Mouse (Mus musculus) C2C12 (cell line): ENCODE measurements around the gene Gdi1.

ENCODE experiments used
- CTCF ChIP-seq: IDR thresholded peaks from one replicate; pipeline ENCODE4 v1.5.1; 2011; ENCODE audit not compliant: control insufficient read depth, insufficient read depth, insufficient read length
- FOSL1 ChIP-seq: IDR thresholded peaks from one replicate; pipeline ENCODE4 v1.8.0; 2011; ENCODE audit warnings: mild to moderate bottlenecking, low read length; ENCODE audit not compliant: poor library complexity, insufficient read depth, severe bottlenecking

DNA sequence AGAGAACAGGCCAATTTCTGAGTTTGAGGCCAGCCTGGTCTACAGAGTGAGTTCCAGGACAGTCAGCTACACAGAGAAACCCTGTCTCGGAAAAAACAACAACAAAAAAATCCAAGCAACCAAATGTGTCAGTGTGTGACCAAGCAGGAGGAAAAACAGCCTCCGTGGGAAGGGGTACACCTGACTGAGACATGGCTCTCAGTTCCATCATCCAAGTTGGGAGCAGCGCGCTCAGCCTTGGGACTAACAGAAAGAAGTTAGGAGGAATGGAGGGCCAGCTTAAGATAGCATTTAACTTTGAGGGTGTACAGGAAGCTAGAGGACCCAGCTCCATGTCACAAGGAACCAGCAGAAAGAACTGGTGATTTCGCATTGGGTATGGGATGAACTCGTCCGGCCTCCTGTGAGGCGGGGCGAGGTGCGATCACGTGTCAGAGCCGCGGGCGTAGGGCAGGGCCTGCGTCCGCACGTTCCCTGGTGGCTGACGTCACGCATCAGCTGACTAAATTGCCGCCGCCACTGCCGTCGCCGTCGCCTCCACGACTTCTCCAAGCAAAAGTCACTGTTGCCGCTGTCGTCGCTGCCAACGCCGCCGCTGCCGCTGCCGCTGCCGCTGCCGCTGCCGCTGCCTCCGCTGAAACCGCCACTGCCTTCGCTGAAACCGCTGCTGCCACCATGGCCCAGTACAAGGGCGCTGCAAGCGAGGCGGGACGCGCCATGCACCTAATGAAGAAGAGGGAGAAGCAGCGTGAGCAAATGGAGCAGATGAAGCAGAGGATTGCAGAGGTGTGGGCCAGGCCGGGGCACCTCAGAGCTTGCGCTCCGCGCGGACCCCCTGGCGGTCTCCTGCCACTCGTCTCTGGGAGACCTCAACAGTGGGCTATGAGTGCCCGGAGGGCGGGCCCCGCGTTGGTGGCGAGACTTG, 8.0 kb downstream of the Gdi1 start, which contains the start of gene Fam50a:
- TF ChIP-seq FOSL1 (no peak), CTCF (no peak)
